Mouse (Mus musculus) bone marrow macrophage, adult 2 months (primary cell): ENCODE measurements around the gene Olfr117.

Experiments
- CTCF ChIP-seq: IDR thresholded peaks from 2 replicates; pipeline ENCODE4 v1.5.1; 2012; ENCODE audit warnings: low read depth, mild to moderate bottlenecking, low read length, moderate library complexity
- POLR2A ChIP-seq: IDR thresholded peaks from 2 replicates; pipeline ENCODE4 v1.6.1; 2012; ENCODE audit warnings: mild to moderate bottlenecking, low read depth, low read length, borderline replicate concordance

- TF ChIP-seq CTCF, result no peak
- TF ChIP-seq POLR2A, result no peak
Observed at GRCm38 (mm10) chr17:37663682-37664081, at the start of gene Olfr117.
